Mouse (Mus musculus) testis, adult 2 months (tissue): ENCODE data around the gene Slc9a8.

Experiments
- CTCF ChIP-seq: fragments of 200-500 bp; IDR thresholded peaks from 2 replicates; pipeline ENCODE4 v1.5.1; 2012; ENCODE audit warnings: low read depth, mild to moderate bottlenecking, inconsistent platforms, low read length, moderate library complexity; ENCODE audit not compliant: control insufficient read depth, insufficient read depth, insufficient replicate concordance
- POLR2A ChIP-seq: fragments of 200-500 bp; IDR thresholded peaks from 2 replicates; pipeline ENCODE4 v1.6.1; 2012; ENCODE audit warnings: low read depth, mild to moderate bottlenecking, inconsistent platforms, low read length, moderate library complexity; ENCODE audit not compliant: control insufficient read depth

DNA sequence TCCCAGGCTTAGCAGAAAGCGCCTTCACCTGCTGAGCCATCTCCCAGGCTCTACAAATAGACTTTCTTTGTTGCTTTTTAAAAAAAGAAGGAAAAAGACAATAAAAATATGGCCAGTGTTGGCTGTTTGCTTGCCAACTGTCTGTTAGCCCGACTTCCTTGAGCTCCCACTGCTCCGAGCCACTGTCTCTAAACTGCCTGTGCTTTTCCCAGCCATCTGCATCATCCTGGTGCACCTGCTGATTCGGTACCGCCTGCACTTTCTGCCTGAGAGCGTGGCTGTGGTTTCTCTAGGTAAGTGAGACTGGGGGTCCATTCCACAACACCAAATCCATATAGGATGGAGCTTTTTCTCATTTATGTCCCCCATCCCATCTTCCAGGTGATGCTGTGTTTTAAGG lies 13.1 kb downstream of the Slc9a8 start:
- no peak for TF ChIP-seq CTCF
- no peak for TF ChIP-seq POLR2A
